Mouse (Mus musculus): Measurements from ENCODE around the gene Adamts12. TPM values are rescaled to one million over a fixed set of nuclear protein-coding genes. Genes with fewer than 3 reads are reported as not detected.

The Adamts12 gene
- total and polyA plus RNA-seq, 3 experiments, result 0.03 to 0.12 (median 0.04) TPM

DNA sequence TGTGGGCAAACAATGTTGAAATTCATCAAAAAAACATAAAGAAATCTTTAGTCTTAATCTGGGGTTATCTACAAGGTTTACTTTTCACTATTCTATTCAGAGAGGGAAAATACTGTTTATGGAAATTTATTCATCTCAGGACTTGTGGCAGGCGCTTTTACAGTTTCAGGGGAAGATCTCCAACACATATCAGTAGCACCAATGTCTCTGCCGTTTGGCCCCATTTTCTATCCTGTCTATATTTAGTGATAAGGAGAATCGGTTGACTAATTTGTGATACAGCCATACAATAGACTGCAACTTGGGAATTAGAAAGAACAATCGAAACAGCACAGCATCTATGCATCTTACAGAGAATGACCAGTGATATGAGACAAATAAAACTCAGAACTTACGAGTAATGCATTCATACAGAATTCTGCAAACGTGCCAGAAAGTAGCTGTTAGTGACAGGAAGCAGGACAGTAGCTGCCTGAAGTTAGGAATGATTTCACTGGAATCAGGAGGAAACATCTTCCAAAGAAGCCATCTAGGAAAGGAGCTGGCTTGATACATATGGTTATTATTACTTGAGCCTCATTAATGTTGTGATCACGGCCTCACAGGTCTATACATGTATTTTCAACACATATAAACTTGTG lies 10.0 kb upstream of the Adamts12 start (continued):
- TF ChIP-seq UBTF (IDR thresholded peaks at IDR 0.05; ENCODE audit: low read depth, low read length) (no peak), POLR2A (IDR thresholded peaks at IDR 0.05; ENCODE audit: low read depth, low read length) (no peak)

- H3K9ac ChIP-seq (ENCODE audit: insufficient read depth, low read depth), result no peak overlapping the region
Observed at GRCm38 (mm10) chr15:11062903-11063302, 1.7 kb upstream of the Adamts12 start.

GRCm38 (mm10) chr15:11064160-11064557 lies 431 bp upstream of the Adamts12 start:
- Histone ChIP-seq H3K27ac (ENCODE audit: insufficient read depth, low read depth) (no peak overlapping the region), H3K4me2 (ENCODE audit: insufficient read depth, low read depth, poor library complexity, severe bottlenecking) (no peak overlapping the region), H3K27me3 (replicated peaks) (no peaks in the 10 kb centered on the region), H3K4me3 (replicated peaks in 1 of 3; ENCODE audit: low read depth in 2 of 3, low read length in 2 of 3, poor library complexity in 1 of 3) (no peak overlapping the region), H3K79me2 (replicated peaks; ENCODE audit: control insufficient read depth, extremely low read depth, insufficient read depth, poor library complexity, severe bottlenecking) (no peaks in the 10 kb centered on the region), H3K9me3 (replicated peaks; ENCODE audit: low read length) (no peaks in the 10 kb centered on the region), H3K9ac (ENCODE audit: insufficient read depth, low read depth) (no peak overlapping the region), H3K4me1 (ENCODE audit: control insufficient read depth in 1 of 2, insufficient read depth in 2 of 2) (0 out of 4 replicates have a peak, but pooled peaks cover 0 to 3% of the 10 kb centered on the region in 2 experiments), H3K36me3 (replicated peaks in 1 of 2; ENCODE audit: control insufficient read depth in 1 of 2, insufficient read depth in 1 of 2, low read length in 1 of 2) (no peaks in the 10 kb centered on the region)
- TF ChIP-seq ZC3H11A (IDR thresholded peaks at IDR 0.05; ENCODE audit: low read depth, low read length) (no peak), IRF4 (IDR thresholded peaks at IDR 0.05; ENCODE audit: low read depth, low read length) (no peak)
- in situ Hi-C loops (cut with MboI; ENCODE audit: low pct_ligation_motif_present, low pct_unique_long_range_greater_than_20kb, low sequenced_read_pairs), result no loop called here
- DNase-seq (ENCODE audit: extremely low read depth), result no peak
- dilution Hi-C loops (cut with MboI; ENCODE audit: extremely low pct_ligation_motif_present, extremely low pct_unique_long_range_greater_than_20kb, low sequenced_read_pairs), result no loop called here

More at GRCm38 (mm10) chr15:11062903-11063302, 1.7 kb upstream of the Adamts12 start:
- Histone ChIP-seq H3K4me2 (ENCODE audit: insufficient read depth, low read depth, poor library complexity, severe bottlenecking) (no peak overlapping the region), H3K27me3 (replicated peaks) (no peaks in the 10 kb centered on the region), H3K27ac (ENCODE audit: insufficient read depth, low read depth) (no peak overlapping the region), H3K4me3 (replicated peaks in 1 of 3; ENCODE audit: low read depth in 2 of 3, low read length in 2 of 3, poor library complexity in 1 of 3) (no peak overlapping the region), H3K79me2 (replicated peaks; ENCODE audit: control insufficient read depth, extremely low read depth, insufficient read depth, poor library complexity, severe bottlenecking) (no peaks in the 10 kb centered on the region), H3K4me1 (ENCODE audit: control insufficient read depth in 1 of 2, insufficient read depth in 2 of 2) (0 out of 4 replicates have a peak, but pooled peaks cover 0 to 3% of the 10 kb centered on the region in 2 experiments), H3K9me3 (replicated peaks; ENCODE audit: low read length) (no peaks in the 10 kb centered on the region), H3K36me3 (replicated peaks in 1 of 2; ENCODE audit: control insufficient read depth in 1 of 2, insufficient read depth in 1 of 2, low read length in 1 of 2) (no peaks in the 10 kb centered on the region)
- dilution Hi-C loops (cut with MboI; ENCODE audit: extremely low pct_ligation_motif_present, extremely low pct_unique_long_range_greater_than_20kb, low sequenced_read_pairs) (no loop called here), in situ Hi-C loops (cut with MboI; ENCODE audit: low pct_ligation_motif_present, low pct_unique_long_range_greater_than_20kb, low sequenced_read_pairs) (no loop called here)
- no peak for DNase-seq (ENCODE audit: extremely low read depth)
- TF ChIP-seq TBP (conservative IDR thresholded peaks at IDR 0.05; ENCODE audit: low read depth, low read length) (no peak), POLR2A (IDR thresholded peaks at IDR 0.05; ENCODE audit: low read depth, low read length) (no peak), MAFK (IDR thresholded peaks at IDR 0.05; ENCODE audit: insufficient replicate concordance, low read length) (no peak), JUND (conservative IDR thresholded peaks at IDR 0.05; ENCODE audit: low read depth, low read length) (no peak), MXI1 (IDR thresholded peaks at IDR 0.05; ENCODE audit: low read depth, low read length) (no peak), NELFE (IDR thresholded peaks at IDR 0.05; ENCODE audit: low read depth, low read length) (no peak), USF1 (IDR thresholded peaks at IDR 0.05; ENCODE audit: low read depth, low read length) (no peak), ZMIZ1 (IDR thresholded peaks at IDR 0.05; ENCODE audit: low read depth, low read length) (no peak), IRF4 (IDR thresholded peaks at IDR 0.05; ENCODE audit: low read depth, low read length) (no peak), USF2 (conservative IDR thresholded peaks at IDR 0.05; ENCODE audit: low read depth, low read length) (no peak), ZKSCAN1 (IDR thresholded peaks at IDR 0.05; ENCODE audit: borderline replicate concordance, low read depth, low read length) (no peak), BHLHE40 (IDR thresholded peaks at IDR 0.05; ENCODE audit: low read depth, low read length) (no peak), CHD1 (IDR thresholded peaks at IDR 0.05; ENCODE audit: low read depth, low read length) (no peak), PAX5 (IDR thresholded peaks at IDR 0.05; ENCODE audit: low read length) (no peak), ETS1 (conservative IDR thresholded peaks at IDR 0.05; ENCODE audit: low read depth, low read length) (no peak), POLR2AphosphoS2 (IDR thresholded peaks at IDR 0.05; ENCODE audit: low read depth, low read length) (no peak)
